Mouse (Mus musculus) C2C12 (cell line): Measurements from ENCODE around the gene Rangrf.

ENCODE experiments used
- CEBPB ChIP-seq: IDR thresholded peaks from one replicate; pipeline ENCODE4 v1.6.1; 2011; ENCODE audit warnings: low read depth, mild to moderate bottlenecking, control low read depth, moderate library complexity
- CTCF ChIP-seq: IDR thresholded peaks from one replicate; pipeline ENCODE4 v1.5.1; 2011; ENCODE audit not compliant: control insufficient read depth, insufficient read depth, insufficient read length
- MAX ChIP-seq: IDR thresholded peaks from one replicate; pipeline ENCODE4 v1.6.1; 2011; ENCODE audit warnings: mild to moderate bottlenecking, control low read depth
- MYOD1 ChIP-seq: IDR thresholded peaks from one replicate; pipeline ENCODE4 v1.6.1; 2011; ENCODE audit warnings: low read depth; ENCODE audit not compliant: control insufficient read depth, insufficient read length
- USF1 ChIP-seq: IDR thresholded peaks from one replicate; pipeline ENCODE4 v1.6.1; 2011; ENCODE audit warnings: low read depth, mild to moderate bottlenecking, control low read depth, moderate library complexity

DNA sequence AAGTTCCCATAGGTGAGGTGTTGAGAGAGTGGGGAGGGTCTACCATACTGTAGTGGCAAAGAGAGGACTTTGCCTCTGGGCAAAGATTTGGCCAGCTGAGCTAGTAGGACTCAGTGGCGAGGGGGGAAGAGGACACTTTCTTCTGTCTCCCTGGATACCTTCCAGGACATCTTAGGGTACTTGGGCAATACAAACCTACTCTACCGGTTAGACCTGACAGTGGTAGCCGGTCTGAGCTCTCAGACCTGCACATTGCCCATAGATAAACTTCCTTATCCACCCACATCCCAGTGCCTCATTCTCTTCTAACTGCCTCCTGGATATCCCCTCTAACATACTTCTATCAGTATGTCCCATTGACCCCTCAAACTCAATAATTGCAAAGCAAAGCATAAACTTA is 5.9 kb upstream of the Rangrf start:
- TF ChIP-seq CTCF: no peak
- no peak for TF ChIP-seq USF1
- TF ChIP-seq MYOD1: no peak
- TF ChIP-seq CEBPB: no peak
- no peak for TF ChIP-seq MAX
